Mouse (Mus musculus): Measurements from ENCODE around the gene Slc22a6.

The Slc22a6 gene

DNA sequence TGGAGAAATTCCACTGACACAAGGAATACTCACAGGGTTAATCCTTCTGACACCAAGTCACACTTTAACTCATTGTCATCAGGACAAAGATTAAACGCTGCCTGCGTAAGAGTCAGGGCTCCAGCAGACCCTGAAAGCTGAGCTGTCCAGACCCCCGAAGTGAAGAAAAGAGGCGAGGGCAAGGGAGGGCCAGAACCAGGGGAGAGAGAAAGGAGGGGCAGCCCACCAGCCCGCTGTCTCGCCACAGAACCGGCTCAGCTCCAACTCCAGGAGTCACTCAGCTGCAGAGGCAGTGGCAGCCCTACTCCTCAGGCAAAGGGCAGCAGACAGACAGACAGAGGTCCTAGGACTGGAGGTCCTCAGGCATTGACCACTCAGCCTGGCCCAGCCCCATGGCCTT is at the start of gene Slc22a6:
Gene Slc22a6 (plus strand): TSS at position 136 of the 400 bp plus-strand sequence.
- no peak for DNase-seq (ENCODE audit: low read depth, low spot score)

DNA sequence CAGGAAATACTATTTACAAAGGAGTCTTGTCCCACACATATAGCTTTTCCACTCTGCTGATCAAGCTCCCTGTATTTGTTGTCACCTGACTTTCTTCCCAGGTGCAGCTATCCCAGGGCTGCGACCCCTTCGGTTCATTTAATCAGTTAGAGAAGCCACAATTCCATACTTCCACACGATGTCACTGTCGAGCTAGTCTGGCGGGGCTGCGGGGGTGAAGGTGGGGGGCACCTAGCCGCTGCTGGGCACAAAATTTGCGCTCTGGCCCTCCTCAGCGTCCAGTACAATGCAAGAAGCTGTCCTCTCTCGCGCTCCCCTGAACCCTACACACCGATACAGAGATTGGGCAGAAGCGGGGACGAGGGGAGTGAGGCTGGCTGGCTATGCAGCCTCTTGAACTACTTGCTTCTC is 48.4 kb upstream of the Slc22a6 start:
- peak; percentile 41 for DNase-seq (ENCODE audit: low read depth, low spot score)

DNA sequence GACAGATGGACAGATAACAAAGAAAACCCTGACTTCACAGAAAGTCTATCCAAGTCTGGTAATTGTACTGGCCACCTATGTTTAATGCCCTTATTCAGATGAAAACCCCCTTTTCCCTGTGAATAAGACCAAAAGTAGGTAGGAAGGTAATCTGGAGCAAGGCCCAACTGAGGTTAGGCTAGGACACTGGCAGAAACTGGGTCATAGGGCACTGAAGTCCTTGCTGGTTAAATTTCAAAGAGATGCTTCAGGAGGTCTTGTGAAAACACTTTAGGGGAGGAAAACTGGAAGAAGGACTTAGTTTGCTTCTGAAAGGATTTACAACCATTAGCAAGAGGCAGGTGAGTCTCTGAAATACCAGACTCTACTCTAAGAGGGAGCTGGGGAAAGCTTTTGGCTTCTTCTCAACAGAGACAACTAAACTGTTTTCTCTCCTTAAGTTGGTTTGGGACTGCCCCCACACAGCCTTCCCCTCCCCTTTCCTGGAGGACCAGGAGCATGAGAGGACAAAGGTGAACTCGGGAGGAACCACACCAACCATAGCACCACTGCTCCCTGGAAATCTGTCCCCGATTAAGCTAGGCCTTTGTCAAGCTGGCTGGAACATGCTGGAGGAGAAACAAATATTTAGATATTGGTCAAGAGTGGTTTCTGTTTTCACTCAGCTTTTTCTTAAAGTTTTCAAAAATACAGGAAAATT is 47.3 kb upstream of the Slc22a6 start:
- no peak for DNase-seq (ENCODE audit: low read depth, low spot score)

DNA sequence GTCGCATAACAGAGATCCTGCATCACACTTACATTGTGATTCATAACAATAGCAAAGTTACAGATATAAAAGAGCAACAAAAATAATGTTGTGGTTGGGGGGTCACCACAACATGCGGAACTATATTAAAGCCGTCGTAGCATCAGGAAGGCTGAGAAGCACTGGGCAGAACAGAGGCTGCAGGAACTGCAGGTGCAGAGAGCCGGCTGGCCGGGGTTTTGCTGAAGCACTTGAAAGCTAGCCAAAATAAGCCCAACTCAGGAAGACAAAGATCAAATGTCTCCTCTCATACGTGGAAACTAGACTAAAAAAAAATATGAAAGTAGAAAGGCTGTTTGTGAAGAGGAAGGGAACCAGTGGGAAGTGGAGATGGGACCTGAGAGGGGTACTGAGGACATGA is 46.1 kb upstream of the Slc22a6 start:
- DNase-seq (ENCODE audit: low read depth, low spot score) = no peak

DNA sequence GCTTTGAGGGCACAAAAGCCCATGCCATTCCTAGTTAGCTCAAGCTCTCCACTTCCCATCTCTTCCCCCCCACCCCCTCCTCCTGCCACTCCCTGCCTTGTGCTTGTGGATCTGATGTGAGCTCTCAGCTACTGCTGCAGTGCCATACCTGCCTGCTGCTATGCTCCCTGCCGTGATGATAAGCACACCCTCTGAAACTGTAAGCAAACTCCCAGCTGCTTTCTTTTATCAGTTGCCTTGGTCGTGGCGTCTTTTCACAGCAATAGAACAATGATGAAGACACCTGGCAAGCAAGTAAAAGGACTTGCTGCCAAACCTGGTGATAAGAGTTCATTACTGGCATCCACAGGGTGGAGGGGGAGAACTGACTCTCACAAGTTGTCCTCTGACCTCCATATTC is 45.4 kb upstream of the Slc22a6 start:
- no peak for DNase-seq (ENCODE audit: low read depth, low spot score)

DNA sequence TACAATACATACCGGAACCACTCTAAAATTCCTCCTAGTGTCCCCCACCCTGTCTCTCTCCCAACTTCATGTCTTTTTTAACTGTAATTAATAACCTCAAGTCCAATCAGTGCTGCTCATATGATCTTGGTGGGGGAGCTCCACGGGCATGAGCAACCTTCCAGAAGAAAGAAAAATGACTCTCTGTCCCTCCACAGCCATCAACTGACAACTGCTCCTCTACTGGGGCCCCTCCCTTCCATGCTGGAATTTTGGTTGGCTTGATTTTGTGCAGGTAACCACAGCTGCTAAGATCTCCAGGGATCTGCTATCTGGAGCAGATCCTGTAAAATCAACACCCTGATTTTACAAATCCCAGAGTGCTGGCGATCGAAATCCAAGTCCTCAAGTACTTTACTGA is 40.4 kb upstream of the Slc22a6 start:
- DNase-seq (ENCODE audit: low read depth, low spot score) = no peak

DNA sequence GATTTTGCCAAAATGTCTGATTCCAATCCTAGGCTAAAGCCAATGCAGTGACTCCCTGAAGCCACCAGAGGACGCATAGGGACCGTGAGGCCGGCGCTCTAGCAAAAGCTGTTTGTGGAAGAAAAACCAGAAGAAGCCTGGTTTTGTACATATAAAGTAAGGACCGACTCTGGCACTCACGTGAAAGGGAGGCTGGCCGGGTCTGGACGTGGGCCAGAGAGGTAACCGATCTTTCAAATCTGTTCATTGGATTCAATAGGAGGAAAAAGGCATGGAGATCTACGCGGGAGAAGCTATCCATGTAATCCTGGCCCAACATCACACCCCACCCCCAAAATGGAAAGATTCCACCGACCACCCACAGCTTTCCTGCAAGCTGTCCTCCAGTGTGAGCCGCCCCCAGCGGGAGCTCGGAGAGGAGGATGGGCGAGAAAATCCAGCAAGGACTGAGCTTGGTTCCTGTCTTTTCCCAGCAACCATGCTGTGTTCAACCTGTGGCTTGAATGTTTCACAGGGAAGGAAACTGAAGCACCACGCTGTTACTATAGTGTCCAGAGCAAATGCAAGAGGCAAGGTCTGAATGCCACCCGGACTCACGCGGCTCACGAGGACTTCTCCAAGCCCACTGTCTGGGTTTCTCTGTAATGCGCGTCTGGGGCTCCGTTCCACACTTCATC is 39.4 kb upstream of the Slc22a6 start:
- DNase-seq (ENCODE audit: low read depth, low spot score) = peak; percentile 91

DNA sequence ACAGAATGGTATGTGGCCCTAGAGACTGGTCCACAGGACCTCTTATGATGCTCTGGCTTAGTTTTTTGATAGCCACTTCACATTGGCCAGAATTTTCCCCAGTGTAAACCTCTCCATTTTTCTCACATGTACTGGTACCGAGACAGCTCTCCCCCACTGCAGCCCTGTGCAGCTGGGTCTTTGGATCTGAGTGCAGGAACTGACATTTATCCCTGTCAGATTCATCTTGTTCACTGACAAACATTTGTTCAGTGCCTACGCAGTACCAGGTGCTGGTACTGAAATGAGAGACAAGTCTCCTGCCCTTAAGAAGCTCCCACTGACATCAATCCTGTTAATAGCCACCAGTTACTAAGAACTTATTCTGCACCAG is 38.9 kb upstream of the Slc22a6 start:
- peak; percentile 71 for DNase-seq (ENCODE audit: low read depth, low spot score)

DNA sequence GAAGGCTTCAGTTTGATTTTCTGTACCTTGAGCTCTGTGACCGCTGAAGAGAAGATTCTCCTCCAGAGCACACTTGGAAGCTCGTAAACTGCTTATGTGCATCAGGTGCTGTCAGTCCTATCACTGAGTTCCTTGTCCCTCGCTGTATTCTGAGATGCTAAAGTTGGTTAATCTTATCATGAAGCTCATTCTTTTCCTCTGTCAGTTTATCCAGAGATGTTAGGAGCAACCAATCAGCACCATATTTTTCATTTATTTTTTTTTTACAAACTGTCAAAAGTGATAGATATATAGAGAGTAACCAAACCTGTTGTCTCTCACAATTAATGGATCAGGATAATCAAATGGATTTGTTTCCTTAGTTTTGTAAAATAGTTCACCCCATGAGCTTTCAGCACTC is 32.5 kb upstream of the Slc22a6 start:
- no peak for DNase-seq (ENCODE audit: low read depth, low spot score)

DNA sequence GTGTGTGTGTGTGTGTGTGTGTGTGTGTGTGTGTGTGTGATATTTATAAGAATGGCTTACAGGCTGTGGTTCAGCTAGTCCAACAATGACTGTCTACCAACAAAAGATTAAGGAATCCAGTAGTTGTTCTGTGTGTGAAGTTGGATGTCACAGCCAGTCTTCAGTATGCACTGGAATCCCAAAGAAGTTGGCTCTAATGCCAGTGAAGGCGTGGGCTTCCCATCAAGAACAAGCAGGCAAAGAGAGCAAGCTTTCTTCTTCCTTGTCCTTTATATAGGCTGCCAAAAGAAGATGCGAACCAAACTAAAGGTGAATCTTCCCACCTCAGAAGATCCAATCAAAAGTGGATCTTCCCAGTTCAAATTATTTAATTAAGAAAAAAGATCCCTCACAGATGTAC is 31.9 kb upstream of the Slc22a6 start:
- DNase-seq (ENCODE audit: low read depth, low spot score) = peak; percentile 65

DNA sequence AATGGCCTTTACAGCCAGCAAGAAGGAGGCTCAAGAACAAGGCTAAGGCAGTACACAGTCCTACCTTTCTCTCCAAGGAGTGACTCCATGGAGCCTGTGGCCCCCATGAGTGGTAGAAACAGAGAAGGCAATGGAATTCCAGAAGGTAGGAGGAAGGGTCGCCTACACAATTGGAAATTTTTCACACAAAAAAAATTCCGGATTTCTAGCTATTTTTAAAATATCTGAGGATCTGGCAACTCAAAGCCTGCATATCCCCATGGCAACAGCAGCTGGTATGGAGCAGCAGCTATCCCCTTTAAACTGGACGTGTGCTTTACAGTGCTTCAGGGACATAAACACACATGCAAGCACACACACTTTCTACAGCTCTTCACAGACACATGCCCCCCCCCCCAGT is 31.5 kb upstream of the Slc22a6 start:
- peak; percentile 79 for DNase-seq (ENCODE audit: low read depth, low spot score)

DNA sequence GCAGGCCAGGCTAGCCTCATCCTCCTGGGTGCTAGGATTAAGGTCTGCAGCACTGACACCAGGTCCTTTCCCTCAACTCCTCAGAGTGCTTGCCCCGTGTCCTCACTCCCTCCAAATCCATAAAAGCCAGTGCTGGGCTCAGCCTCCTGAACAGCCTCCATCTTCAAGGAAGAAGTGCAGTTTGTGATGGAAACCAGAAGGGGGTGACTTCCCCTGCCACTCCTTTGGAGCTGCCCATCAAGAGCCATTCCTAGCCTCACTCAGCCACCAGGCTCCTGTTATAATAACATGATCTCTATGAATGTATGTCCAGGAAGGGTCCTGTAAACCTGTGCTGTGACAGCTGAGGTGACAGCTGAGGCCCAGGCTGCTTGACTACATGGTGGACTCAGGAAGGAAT is 30.5 kb upstream of the Slc22a6 start:
- DNase-seq (ENCODE audit: low read depth, low spot score) = no peak

DNA sequence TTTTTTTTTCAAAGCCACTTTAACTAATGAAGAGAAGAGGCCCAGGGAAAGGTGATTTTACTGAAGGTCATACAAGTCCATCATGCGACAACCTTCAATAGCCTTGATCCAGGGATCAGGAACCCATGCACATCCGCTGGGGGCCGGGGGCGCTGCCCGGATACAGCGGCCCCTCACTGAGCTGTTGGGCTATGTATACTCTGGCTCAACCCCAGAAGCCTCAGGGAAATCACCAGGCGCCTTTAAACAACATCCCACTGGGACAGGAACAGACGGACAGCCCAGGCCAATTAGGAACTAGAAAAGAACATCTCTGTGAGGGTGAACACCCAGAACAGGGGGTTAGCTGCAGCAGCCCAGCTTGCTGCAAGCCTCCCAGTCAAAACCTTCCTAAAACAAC is 26.9 kb upstream of the Slc22a6 start, which contains the start of gene Slc22a8:
Gene Slc22a8 (plus strand): TSS at position 301 of the 400 bp plus-strand sequence.
- DNase-seq (ENCODE audit: low read depth, low spot score) = peak; percentile 15

DNA sequence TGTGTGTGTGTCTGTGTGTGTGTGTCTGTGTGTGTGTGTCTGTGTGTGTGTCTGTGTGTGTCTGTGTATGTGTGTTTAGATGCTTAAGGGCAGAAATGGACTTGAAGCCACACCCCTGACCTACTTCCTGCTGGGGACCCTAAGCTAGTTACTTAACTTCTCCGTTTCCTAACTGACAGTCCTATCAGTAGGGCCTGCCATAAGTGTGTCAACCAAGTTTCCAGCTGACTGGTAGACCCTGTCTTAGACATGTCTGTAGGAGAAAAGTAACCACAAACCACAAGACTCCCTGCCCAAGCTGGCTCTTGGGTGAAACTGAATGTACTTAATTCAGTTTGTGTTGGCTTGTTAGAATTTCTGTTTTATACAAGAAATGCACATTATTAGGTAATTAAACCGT is 25.7 kb upstream of the Slc22a6 start:
- no peak for DNase-seq (ENCODE audit: low read depth, low spot score)

DNA sequence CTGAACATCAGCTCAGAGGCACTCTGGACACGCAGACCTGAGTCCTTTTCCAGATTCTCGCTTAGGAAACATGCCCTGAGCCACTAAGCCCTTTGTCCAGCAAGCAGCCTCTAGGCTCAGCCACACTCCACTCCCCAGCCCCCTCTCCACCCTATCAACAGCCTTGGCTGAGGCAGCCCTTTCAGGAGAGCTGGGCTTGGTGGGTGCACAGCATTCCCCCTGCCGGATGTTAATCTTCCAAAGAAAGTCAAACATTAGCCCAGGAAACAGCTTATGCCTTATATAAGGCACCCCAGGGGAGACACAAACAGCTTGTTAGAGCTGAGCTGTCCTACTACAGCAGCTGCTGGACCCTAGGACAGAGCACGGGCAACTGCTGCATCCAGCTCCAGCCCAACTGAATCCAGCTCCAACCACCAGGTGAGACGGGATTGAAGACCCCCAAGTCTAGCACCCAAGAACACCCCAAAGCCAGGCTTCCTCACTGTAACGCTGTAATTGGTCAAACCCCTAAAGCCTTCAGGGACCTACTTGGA is 24.9 kb upstream of the Slc22a6 start:
- no peak for DNase-seq (ENCODE audit: low read depth, low spot score)

DNA sequence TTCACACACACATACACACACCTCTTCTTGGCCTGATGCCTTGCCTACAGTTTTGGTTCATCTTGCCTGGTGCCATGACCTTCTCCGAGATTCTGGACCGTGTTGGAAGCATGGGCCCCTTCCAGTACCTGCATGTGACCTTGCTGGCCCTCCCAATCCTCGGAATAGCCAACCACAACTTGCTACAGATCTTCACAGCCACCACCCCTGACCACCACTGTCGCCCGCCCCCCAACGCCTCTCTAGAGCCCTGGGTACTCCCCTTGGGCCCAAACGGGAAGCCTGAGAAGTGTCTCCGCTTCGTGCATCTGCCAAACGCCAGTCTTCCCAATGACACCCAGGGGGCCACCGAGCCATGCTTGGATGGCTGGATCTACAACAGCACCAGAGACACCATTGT is 24.0 kb upstream of the Slc22a6 start:
- DNase-seq (ENCODE audit: low read depth, low spot score) = no peak

DNA sequence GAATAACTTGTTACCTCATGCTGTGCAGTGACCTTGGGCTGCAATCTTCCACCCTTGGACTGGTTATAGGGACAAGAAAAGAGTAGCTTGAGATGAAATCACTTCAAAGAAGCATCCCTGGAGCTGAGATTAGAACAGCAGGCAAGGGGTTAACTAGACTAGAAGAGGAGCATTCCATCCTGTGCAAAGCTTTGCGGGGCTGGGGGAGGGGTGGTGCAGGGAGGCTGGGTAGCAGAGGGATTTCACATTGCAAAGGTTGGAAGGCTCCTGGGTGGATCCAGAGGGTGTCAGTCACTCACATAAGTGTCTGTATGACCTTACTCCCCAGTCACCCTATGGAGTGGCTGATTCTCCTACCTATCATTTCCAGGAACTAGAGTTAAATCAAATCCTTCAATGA is 23.3 kb upstream of the Slc22a6 start:
- DNase-seq (ENCODE audit: low read depth, low spot score) = no peak

DNA sequence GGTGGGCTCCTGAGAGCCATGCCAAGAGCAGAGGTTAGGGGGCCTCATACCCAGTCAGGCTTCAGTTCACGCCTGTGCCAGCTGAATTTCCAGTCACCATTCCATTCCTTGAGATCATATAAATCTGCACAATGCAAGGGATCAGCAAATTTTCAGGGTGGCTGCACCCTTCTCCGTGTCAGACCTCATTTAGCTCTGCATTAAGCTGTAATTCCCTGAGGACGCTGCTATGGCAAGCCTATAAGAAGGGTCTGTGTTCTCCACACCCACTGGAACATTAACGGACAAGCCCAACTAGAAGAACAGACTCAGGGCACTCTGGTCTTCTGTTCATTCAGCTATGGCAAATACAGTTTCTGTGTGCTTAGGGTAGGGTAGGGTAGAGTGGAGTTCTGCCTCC is 20.6 kb upstream of the Slc22a6 start:
- DNase-seq (ENCODE audit: low read depth, low spot score) = no peak

DNA sequence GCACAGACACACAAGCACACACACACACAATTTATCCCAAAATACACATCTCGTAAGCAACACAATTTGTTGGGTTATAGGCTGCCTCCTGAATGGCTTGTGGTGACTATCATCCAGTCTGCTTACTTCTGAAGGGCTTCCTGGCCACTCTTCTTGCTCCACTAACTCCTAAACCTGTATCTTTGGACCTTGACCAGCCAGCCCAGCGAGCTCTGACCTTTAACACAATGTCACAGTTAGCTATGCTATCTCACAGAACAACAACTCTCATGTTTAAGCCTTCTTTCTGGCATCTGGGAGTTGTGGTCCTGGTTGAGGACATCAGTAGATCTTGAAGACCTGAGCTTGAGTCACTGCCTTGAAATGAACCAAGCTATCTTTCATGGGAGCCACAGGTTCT is 18.6 kb upstream of the Slc22a6 start:
- DNase-seq (ENCODE audit: low read depth, low spot score) = no peak

DNA sequence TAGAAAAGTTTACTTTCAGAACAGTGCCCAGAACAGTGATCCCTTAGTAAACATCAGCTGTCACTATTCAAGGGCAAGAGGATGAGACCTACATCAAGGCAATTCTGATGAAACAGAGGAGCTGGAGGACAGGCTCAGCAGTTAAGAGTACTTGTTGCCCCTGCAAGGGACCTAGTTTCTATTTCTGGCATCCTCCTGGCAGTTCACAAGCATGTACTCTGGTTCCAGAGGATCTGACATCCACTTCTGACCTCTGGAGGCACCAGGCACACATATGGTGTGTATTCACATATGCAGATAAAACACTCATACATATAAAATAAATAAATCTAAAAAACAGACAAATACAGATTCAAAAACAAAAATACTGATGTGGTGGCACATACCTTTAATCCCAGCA is 15.9 kb upstream of the Slc22a6 start:
- no peak for DNase-seq (ENCODE audit: low read depth, low spot score)

DNA sequence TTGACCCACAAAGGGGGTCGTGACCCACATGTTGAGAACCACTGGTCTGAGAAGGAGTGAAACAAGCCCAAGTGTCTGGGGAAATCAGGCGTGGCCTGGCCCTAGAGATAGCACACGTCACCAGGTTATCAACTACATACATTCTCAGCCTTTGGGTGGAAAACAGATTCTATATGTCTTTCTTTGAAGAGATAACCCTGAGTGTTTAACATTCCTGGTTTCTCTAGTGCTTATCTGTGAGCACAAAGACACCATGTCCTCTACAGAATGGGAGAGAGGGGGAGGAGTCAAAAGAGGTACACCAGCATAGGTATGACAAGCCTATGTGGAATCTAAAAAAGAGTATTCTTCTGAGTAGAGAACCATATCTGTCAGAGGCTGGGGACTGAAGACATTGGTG is 14.9 kb upstream of the Slc22a6 start:
- no peak for DNase-seq (ENCODE audit: low read depth, low spot score)

DNA sequence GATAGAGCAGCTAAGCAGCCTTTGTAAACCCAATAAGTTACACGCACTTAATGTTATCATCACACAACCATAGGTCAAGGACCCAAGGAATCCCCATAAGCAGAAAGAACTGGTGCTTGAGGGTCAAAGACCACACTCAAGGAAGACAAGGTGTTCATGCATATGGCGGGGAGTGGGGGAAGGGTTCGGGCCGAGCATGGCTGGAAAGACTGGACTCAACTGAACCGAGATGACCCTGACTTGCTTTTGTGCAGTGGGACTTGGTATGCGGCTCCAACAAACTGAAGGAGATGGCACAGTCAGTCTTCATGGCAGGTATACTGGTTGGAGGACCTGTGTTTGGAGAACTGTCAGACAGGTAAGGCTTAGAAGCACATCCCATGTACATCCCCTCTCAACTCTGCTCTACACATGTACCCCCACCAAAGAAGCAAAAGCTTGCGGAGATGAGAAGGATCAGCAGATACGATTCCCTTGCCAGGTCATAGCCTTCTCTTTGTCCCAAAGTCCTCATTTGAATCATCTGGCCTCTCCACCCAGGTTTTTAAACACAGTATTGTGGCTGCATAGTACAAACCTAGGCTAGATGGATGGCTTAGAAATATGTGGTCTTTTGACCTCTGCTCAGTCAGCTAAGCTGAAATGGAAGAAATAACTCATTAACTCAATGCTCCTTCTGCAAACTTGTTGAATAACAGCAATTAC is 13.2 kb upstream of the Slc22a6 start:
- no peak for DNase-seq (ENCODE audit: low read depth, low spot score)

DNA sequence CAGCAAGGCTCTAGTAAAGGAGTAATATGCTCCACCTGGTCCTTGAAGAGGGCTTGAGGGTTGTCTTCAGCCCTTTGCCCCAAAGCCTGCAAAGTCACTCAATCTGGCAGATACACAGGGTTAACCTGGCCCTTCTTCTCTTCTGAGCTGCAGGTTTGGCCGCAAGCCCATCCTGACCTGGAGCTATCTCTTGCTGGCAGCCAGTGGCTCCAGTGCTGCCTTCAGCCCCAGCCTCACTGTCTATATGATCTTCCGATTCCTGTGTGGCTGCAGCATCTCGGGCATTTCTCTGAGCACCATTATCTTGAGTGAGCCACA is 12.6 kb upstream of the Slc22a6 start:
- no peak for DNase-seq (ENCODE audit: low read depth, low spot score)
